Mouse (Mus musculus) kidney, adult 2 months (tissue): ENCODE data around the gene 1700011M02Rik. TPM values are rescaled to one million over a fixed set of nuclear protein-coding genes. Genes with fewer than 3 reads are reported as not detected.
"Not testable (repeated sequence)": the region's sequence is repeated elsewhere in the genome, so short reads cannot be mapped to it uniquely, and the experiment has no call there.

Experiments used
- DNase-seq: peaks from one replicate; pipeline ENCODE4 v3.0.0; 2021
- H3K27ac ChIP-seq: fragments of 200-500 bp; 2 replicates; pipeline ENCODE4 v1.5.1; 2012; ENCODE audit warnings: low read depth, low read length, control low read depth, inconsistent platforms; ENCODE audit not compliant: insufficient read depth
- H3K27me3 ChIP-seq: fragments of 200-500 bp; replicated peaks from 2 replicates; pipeline ENCODE4 v1.6.1; 2012; ENCODE audit warnings: mild to moderate bottlenecking, moderate library complexity, low read length, inconsistent platforms; ENCODE audit not compliant: control insufficient read depth, insufficient read depth
- H3K36me3 ChIP-seq: fragments of 200-500 bp; 2 replicates; pipeline ENCODE4 v1.6.1; 2012; ENCODE audit warnings: mild to moderate bottlenecking, moderate library complexity, low read length, inconsistent platforms; ENCODE audit not compliant: control insufficient read depth, insufficient read depth
- H3K4me1 ChIP-seq: fragments of 200-500 bp; 2 replicates; pipeline ENCODE4 v1.6.1; 2011; ENCODE audit warnings: low read length; ENCODE audit not compliant: control insufficient read depth, insufficient read depth
- H3K4me3 ChIP-seq: fragments of 200-500 bp; 2 replicates; pipeline ENCODE4 v1.5.1; 2011; ENCODE audit warnings: mild to moderate bottlenecking, low read depth, low read length, control low read depth; ENCODE audit not compliant: insufficient read depth
- CTCF ChIP-seq: fragments of 200-500 bp; conservative IDR thresholded peaks from 2 replicates; pipeline ENCODE4 v1.5.1; 2011; ENCODE audit warnings: low read depth, mild to moderate bottlenecking, control low read depth, low read length, moderate library complexity, mixed read lengths; ENCODE audit not compliant: insufficient read depth, insufficient read length
- POLR2A ChIP-seq: fragments of 200-500 bp; IDR thresholded peaks from one replicate; pipeline ENCODE4 v1.6.1; 2011; ENCODE audit warnings: low read depth, low read length, control low read depth
- WGBS: fragments of 180-500 bp; shearing (Covaris S2); methylation state at CpG from one replicate; pipeline ENCODE4 v1.1.7; 2018; 5-methylcytosine and 5-hydroxymethylcytosine counted together
- polyA plus RNA-seq: library from polyadenylated mRNA; depleted of rRNA; stranded (reverse); fragments of >200 nt; gene quantifications from 2 replicates; pipeline ENCODE4 v1.2.3, GENCODE M21; 2012; rRNA removed

Gene 1700011M02Rik
- polyA plus RNA-seq = not detected in 2 replicates

DNA sequence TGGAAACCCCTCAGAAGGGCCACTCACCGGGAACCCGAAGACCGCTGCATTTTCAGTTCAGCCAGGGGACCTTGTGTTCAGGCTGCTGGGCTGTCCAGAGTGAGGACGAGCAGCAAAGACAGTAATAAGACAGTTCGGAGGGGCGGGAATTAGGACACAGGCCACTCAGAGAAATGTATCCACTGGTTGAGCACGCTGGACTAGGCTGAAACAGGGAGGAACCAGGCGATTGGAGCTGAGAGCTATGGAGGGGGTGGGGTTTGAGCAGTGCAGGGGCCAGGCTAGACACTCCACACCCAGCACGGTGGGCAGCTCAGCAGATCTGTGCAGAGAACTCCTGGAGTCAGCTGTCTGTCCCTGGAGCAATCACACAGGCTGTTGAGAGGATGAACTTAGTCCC lies at the start of gene 1700011M02Rik, which contains the start of gene Dmrtc1a:
TSS of gene 1700011M02Rik (plus strand) at position 319 of the 400 bp plus-strand sequence.
TSS of gene Dmrtc1a (minus strand) at position 101 of the 400 bp plus-strand sequence.
- not testable (repeated sequence) for H3K27ac ChIP-seq, H3K36me3 ChIP-seq, H3K4me1 ChIP-seq, H3K27me3 ChIP-seq, H3K4me3 ChIP-seq, DNase-seq
- WGBS = 75% methylated on average over 8 of the region's 9 CpGs

DNA sequence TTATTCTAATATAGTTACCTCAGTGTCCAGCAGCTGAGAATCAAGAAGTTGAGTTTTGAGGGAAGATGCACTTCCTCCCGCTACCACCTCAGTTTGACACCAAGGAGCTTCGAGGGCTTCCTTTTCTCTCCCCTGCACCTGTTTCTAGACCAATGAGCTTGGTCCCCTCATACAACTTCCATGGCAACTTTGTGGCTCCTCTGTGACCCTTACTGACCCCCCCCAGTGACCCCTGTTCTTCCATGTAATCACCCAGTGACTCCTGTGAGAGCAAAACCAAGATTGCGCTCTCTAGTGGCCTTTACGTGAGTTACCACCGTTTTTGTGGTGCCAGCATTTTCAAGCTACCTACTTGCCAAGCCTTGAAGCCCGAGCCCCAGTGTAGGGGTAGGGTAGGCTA lies 40.8 kb upstream of the 1700011M02Rik start, which contains the start of gene 1700031F05Rik:
TSS of gene 1700031F05Rik (minus strand) at position 101 of the 400 bp plus-strand sequence.
- DNase-seq = no peak
- Histone ChIP-seq H3K36me3 (no peaks in the 10 kb centered on the region), H3K4me1 (no peaks in the 10 kb centered on the region), H3K4me3 (no peak within 1 kb of the TSS), H3K27ac (no peak within 1 kb of the TSS), H3K27me3 (no peaks in the 10 kb centered on the region)
- 87% methylated on average over 6 of the region's 6 CpGs for WGBS
- TF ChIP-seq CTCF = no peak
- no peak for TF ChIP-seq POLR2A

DNA sequence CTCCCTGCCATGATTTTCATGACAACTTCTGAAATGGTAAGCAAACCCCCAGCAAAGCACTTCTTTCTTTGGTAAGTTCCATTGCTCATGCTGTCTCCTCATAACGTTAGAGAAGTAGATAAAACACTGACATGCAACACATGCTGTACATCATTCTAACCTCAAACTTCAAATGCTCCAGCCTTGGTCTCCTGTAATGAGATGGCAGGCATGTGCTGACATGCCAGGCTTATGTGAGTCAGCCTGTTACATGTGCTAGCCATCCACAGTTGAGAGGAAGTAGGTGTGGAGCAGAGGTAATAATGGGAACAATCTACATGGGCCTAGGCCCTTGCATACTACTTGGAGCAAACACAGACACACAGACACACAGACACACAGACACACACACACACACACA lies 6.1 kb downstream of the 1700011M02Rik start:
- DNase-seq, H3K27ac ChIP-seq, H3K4me1 ChIP-seq, H3K36me3 ChIP-seq, H3K27me3 ChIP-seq, H3K4me3 ChIP-seq: not testable (repeated sequence)
- WGBS = 86% methylated on average over 1 of the region's 1 CpGs

DNA sequence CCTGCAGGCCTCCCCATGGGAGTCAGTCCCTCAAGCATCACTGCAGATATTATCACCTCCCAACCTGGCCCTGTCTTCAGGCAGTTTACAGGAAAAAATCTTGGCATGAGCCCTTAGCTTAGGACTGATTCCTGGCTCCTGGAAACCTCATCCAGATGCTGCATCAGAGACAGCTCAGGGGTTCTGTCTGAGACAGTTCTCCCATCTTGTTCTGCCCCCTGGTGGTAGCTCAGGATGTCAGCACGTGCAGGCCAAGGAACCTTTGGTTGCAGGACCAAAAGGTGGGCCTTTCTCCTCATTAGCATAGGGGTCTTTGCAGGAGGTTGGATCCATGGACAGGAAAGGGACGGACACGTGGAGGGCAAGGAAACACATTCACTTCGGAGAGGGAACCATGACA lies 18.0 kb downstream of the 1700011M02Rik start:
- not testable (repeated sequence) for H3K27ac ChIP-seq, H3K27me3 ChIP-seq, H3K4me1 ChIP-seq, H3K36me3 ChIP-seq, H3K4me3 ChIP-seq
- DNase-seq = peak; percentile 11
- 18% methylated on average over 4 of the region's 4 CpGs for WGBS

DNA sequence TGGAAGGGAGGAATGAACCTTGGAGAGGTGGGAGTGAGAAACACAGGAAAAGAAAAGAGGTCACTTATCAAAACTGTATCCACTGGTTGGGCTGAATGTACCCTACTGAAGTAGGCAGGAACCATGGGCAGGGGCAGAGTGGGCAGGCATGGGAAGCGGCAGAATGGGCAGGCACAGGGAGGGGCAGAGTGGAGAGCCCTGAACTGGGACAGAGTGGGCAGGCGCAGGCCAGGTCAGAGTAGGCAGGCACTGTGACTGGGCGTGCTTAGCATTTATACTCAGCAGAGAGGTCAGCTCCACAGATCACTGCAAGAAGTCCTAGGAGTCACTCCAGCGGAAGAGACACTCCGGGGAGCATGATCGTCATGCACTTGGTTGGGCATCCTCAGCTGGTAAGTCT lies 19.4 kb downstream of the 1700011M02Rik start, which contains the start of gene 1700018G05Rik:
TSS of gene 1700018G05Rik (plus strand) at position 301 of the 400 bp plus-strand sequence.
- not testable (repeated sequence) for H3K36me3 ChIP-seq, H3K27me3 ChIP-seq, DNase-seq, H3K27ac ChIP-seq, H3K4me1 ChIP-seq, H3K4me3 ChIP-seq
- 81% methylated on average over 6 of the region's 6 CpGs for WGBS

DNA sequence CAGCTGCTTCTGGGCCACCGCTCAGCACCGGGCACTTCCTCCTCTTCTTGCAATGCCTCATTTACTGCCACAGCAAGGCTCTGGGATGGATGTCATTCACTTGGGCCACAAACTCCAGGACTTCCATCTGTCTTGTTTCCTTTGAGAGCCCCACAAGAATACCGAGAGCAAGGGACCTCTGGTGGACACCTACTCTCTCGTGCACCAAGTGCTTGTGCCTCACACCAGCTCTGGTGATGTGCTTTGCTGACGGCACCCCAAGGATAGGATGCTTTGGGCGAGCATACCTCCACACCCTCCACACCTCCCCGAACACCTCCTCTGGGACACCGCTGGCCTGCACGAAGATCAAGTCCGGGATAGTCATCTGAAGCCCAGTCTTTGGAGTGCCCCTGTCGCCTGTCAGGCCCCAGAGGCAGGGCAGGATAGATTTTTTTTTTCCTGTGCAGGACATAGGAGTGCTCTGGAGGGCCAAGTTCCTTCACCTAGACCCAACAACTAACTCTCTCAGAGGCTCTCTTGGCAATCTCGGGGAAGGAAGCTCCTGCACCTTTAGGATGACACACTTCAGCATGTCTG lies 24.4 kb downstream of the 1700011M02Rik start:
- no peak for DNase-seq
- Histone ChIP-seq H3K4me1 (no peaks in the 10 kb centered on the region), H3K36me3 (no peaks in the 10 kb centered on the region), H3K27ac (no peak overlapping the region), H3K27me3 (no peaks in the 10 kb centered on the region; the same call in 1 of the 2 replicates), H3K4me3 (peak overlapping the region; percentile 57; the same call in 1 of the 2 replicates)
- no peak for TF ChIP-seq CTCF
- TF ChIP-seq POLR2A = no peak
- WGBS = 37% methylated on average over 12 of the region's 12 CpGs

DNA sequence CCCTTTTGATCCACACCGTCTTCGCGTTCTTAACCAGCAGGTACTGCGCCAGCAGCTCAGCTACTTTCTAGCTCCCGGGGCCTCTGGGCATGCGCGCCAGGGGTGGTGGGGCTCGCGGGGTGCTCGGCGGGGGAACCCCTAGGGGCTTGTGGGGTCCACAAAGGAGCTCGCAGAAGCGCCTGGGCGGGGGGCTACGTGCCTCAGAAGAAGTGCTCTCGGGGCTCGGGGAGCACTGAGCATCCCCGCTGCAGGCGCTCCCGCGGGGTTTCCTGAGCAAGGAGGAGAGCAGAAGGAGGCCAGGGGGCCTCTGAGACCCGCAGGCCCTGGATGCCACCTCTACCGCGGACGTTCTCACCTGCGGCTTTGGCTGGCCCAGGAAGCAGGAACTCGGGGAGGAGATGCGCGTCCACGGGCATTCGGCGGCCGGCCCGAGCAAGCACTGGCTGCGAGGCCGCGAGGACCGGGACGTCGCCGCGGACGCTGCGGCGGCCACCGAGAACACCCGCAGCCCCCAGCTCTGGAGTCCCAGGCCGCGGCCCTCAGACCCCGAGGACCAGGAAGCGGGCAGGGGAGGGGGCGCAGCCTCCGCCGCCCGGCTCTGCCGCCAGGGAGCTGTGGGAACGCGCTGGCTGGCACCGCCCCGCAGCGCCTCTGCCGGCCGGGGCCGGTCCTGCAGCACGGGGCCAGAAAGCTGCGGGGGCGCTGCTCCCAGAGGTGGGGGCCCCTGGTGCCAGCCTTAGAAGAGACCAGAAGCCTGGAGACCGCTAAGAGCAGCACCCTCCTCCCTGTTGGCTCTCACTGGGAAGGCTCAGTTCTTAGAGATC lies 25.1 kb downstream of the 1700011M02Rik start:
- no peaks in the 10 kb centered on the region for H3K4me1 ChIP-seq
- TF ChIP-seq CTCF (peak; percentile 30; the same call in 1 of the 2 replicates), POLR2A (no peak)
- no peak overlapping the region for H3K27ac ChIP-seq
- 1% methylated on average over 50 of the region's 68 CpGs for WGBS
- H3K27me3 ChIP-seq = no peaks in the 10 kb centered on the region; the same call in 1 of the 2 replicates
- peak overlapping the region; percentile 57 for H3K4me3 ChIP-seq
- no peaks in the 10 kb centered on the region for H3K36me3 ChIP-seq
- peak; percentile 9 for DNase-seq
